Mouse (Mus musculus): ENCODE measurements around the gene Evpl. TPM values are rescaled to one million over a fixed set of nuclear protein-coding genes. Genes with fewer than 3 reads are reported as not detected.

Evpl gene
- polyA plus RNA-seq, 1 experiment = 3.2 TPM

- Histone ChIP-seq H3K4me1 (replicated peaks; ENCODE audit: control insufficient read depth, insufficient read depth, low read length) (peaks cover 15% of the 10 kb centered on the region), H3K4me3 (ENCODE audit: control insufficient read depth, insufficient read depth, low read length) (no peak overlapping the region), H3K27me3 (ENCODE audit: control insufficient read depth, insufficient read depth, low read length) (no peaks in the 10 kb centered on the region), H3K27ac (ENCODE audit: control insufficient read depth, insufficient read depth, low read length) (no peak overlapping the region), H3K36me3 (ENCODE audit: control insufficient read depth, insufficient read depth, low read length) (no peaks in the 10 kb centered on the region)
- WGBS = 97% methylated on average over 8 of the region's 8 CpGs
- TF ChIP-seq POLR2A (IDR thresholded peaks at IDR 0.05; ENCODE audit: control insufficient read depth, extremely low read depth, insufficient read depth, low read length, poor library complexity) (no peak), CTCF (IDR thresholded peaks at IDR 0.05; ENCODE audit: borderline replicate concordance, control insufficient read depth, extremely low read depth, insufficient read depth, low read length, poor library complexity) (no peak)
- DNase-seq = no peak
Measured at GRCm38 (mm10) chr11:116234901-116235300, 3.0 kb downstream of the Evpl start.

DNA sequence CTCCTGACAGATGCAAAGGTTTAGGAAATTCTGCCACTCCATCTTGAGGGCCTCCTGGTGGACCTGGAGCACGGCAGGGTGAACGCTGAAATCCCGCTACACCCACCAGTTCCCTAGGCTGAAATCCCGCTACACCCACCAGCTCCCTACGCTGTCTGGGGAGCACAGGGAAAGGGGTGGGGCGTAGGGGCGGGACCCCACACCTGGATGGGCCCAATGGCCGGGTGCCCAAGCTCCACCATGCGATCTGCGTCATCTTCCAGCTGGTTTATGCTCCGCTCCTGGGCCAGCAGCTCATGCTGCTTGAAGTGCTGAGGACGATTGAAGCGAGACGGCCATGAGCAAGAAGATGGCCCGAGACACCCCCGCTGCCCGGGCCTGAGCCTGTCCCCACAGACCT lies 5.5 kb downstream of the Evpl start:
- peaks cover 4% of the 10 kb centered on the region for H3K4me1 ChIP-seq (replicated peaks; ENCODE audit: control insufficient read depth, insufficient read depth, low read length)

DNA sequence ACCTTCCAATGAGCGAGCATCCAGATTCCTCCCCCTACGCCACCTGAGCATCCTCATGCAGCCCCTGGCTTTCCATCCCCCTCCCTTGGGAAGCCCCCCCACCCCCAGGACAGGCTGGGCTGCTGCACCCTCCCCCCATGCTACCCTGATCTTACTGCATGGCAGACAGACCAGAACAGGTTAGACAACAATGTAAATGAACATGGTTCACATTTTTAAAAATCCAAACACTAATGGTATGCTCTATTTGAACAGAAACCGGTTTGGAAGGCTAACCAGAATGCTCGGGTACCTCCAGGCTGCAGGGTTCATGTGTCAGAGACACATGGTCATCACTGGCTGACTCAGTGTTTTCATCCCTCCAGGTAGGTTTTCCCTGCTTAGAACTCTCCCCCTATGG lies 9.2 kb downstream of the Evpl start:
- Histone ChIP-seq H3K27me3 (ENCODE audit: control insufficient read depth, insufficient read depth, low read length) (no peaks in the 10 kb centered on the region), H3K4me3 (ENCODE audit: control insufficient read depth, insufficient read depth, low read length) (no peak overlapping the region), H3K4me1 (replicated peaks; ENCODE audit: control insufficient read depth, insufficient read depth, low read length) (no peaks in the 10 kb centered on the region), H3K36me3 (ENCODE audit: control insufficient read depth, insufficient read depth, low read length) (no peaks in the 10 kb centered on the region), H3K27ac (ENCODE audit: control insufficient read depth, insufficient read depth, low read length) (no peak overlapping the region)
- TF ChIP-seq CTCF (IDR thresholded peaks at IDR 0.05; ENCODE audit: borderline replicate concordance, control insufficient read depth, extremely low read depth, insufficient read depth, low read length, poor library complexity) (no peak), POLR2A (IDR thresholded peaks at IDR 0.05; ENCODE audit: control insufficient read depth, extremely low read depth, insufficient read depth, low read length, poor library complexity) (no peak)
- no peak for DNase-seq
- WGBS = 93% methylated on average over 4 of the region's 4 CpGs

More for the DNA sequence above, 5.5 kb downstream of the Evpl start:
- Histone ChIP-seq H3K36me3 (ENCODE audit: control insufficient read depth, insufficient read depth, low read length) (no peaks in the 10 kb centered on the region), H3K27me3 (ENCODE audit: control insufficient read depth, insufficient read depth, low read length) (no peaks in the 10 kb centered on the region), H3K27ac (ENCODE audit: control insufficient read depth, insufficient read depth, low read length) (no peak overlapping the region), H3K4me3 (ENCODE audit: control insufficient read depth, insufficient read depth, low read length) (no peak overlapping the region)
- TF ChIP-seq POLR2A (IDR thresholded peaks at IDR 0.05; ENCODE audit: control insufficient read depth, extremely low read depth, insufficient read depth, low read length, poor library complexity) = no peak
- TF ChIP-seq CTCF (IDR thresholded peaks at IDR 0.05; ENCODE audit: borderline replicate concordance, control insufficient read depth, extremely low read depth, insufficient read depth, low read length, poor library complexity) = no peak
- no peak for DNase-seq
- WGBS = 92% methylated on average over 17 of the region's 17 CpGs

- no peak overlapping the region for H3K4me3 ChIP-seq (ENCODE audit: control insufficient read depth, insufficient read depth, low read length)
- H3K27me3 ChIP-seq (ENCODE audit: control insufficient read depth, insufficient read depth, low read length) = no peaks in the 10 kb centered on the region
- DNase-seq = peak; percentile 86
- no peak overlapping the region for H3K27ac ChIP-seq (ENCODE audit: control insufficient read depth, insufficient read depth, low read length)
- H3K36me3 ChIP-seq (ENCODE audit: control insufficient read depth, insufficient read depth, low read length) = no peaks in the 10 kb centered on the region
- no peak for TF ChIP-seq POLR2A (IDR thresholded peaks at IDR 0.05; ENCODE audit: control insufficient read depth, extremely low read depth, insufficient read depth, low read length, poor library complexity)
- TF ChIP-seq CTCF (IDR thresholded peaks at IDR 0.05; ENCODE audit: borderline replicate concordance, control insufficient read depth, extremely low read depth, insufficient read depth, low read length, poor library complexity) = peak; percentile 90; the same call in 1 of the 2 replicates
- no peaks in the 10 kb centered on the region for H3K4me1 ChIP-seq (replicated peaks; ENCODE audit: control insufficient read depth, insufficient read depth, low read length)
- 2% methylated on average over 2 of the region's 2 CpGs for WGBS
Measured at GRCm38 (mm10) chr11:116226414-116226813, 11.5 kb downstream of the Evpl start.

DNA sequence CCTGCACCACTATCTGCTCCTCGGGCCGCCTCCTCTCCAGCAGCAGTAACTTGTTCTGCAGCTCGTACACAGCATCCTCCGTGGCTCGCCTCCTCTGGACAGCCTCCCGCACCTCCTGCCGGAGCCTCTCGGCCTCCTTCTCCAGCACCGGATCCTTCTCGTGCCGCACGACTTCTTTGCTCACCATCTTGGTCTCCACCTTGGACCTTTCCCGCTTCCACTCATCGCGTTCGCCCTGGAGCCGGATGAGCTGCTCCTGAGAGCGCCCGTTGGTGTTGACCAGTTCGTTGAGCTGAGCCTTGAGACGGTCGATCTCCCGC lies 15.2 kb downstream of the Evpl start:
- H3K4me1 ChIP-seq (replicated peaks; ENCODE audit: control insufficient read depth, insufficient read depth, low read length) = peaks cover 15% of the 10 kb centered on the region
- TF ChIP-seq CTCF (IDR thresholded peaks at IDR 0.05; ENCODE audit: borderline replicate concordance, control insufficient read depth, extremely low read depth, insufficient read depth, low read length, poor library complexity) (no peak), POLR2A (IDR thresholded peaks at IDR 0.05; ENCODE audit: control insufficient read depth, extremely low read depth, insufficient read depth, low read length, poor library complexity) (no peak)
- no peak overlapping the region for H3K4me3 ChIP-seq (ENCODE audit: control insufficient read depth, insufficient read depth, low read length)
- H3K36me3 ChIP-seq (ENCODE audit: control insufficient read depth, insufficient read depth, low read length) = no peaks in the 10 kb centered on the region
- no peak for DNase-seq
- H3K27ac ChIP-seq (ENCODE audit: control insufficient read depth, insufficient read depth, low read length) = no peak overlapping the region
- 68% methylated on average over 23 of the region's 23 CpGs for WGBS
- no peaks in the 10 kb centered on the region for H3K27me3 ChIP-seq (ENCODE audit: control insufficient read depth, insufficient read depth, low read length)

DNA sequence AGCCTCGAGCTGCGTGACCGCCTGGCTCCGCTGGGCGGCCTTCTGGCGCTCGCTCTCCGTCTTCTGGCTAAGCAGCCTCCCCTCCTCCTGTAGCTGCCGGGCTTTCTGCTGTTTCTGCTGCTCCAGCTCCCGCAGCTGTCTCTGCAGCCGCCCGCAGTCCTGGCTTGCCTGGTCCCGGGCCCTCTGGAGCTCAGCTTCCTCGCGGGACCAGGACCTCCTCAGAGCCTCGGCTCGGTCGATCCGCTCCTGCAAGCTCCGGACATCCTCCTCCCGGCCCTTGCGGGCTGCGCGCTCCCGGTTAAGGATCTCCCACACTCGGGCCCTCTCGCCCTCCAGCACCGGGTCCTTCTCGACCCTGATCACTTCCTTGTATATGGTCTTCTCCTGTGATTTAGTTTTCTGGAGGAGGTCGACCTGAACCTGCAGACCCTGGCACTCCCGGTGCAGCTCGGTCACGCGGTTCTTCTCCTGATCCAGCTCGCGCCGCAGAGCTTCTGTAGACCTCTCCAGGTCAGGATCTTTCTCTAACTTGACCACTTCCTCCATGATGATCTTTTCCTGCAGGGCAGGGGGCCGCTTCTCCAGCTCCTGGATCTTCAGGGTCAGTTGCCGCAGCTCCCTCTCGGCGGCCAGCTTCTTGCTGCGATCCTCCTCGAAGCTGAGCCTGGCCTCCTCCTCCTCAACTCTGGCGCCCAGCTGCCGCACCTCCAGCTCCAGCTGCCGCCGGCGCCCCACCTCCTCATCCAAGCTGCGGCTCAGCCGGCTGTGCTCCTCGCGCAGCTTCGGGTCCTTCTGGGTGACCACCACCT lies 15.7 kb downstream of the Evpl start:
- H3K36me3 ChIP-seq (ENCODE audit: control insufficient read depth, insufficient read depth, low read length) = no peaks in the 10 kb centered on the region
- H3K27ac ChIP-seq (ENCODE audit: control insufficient read depth, insufficient read depth, low read length) = no peak overlapping the region
- DNase-seq = no peak
- H3K27me3 ChIP-seq (ENCODE audit: control insufficient read depth, insufficient read depth, low read length) = no peaks in the 10 kb centered on the region
- H3K4me3 ChIP-seq (ENCODE audit: control insufficient read depth, insufficient read depth, low read length) = no peak overlapping the region
- WGBS = 71% methylated on average over 53 of the region's 53 CpGs
- TF ChIP-seq POLR2A (IDR thresholded peaks at IDR 0.05; ENCODE audit: control insufficient read depth, extremely low read depth, insufficient read depth, low read length, poor library complexity) (no peak), CTCF (IDR thresholded peaks at IDR 0.05; ENCODE audit: borderline replicate concordance, control insufficient read depth, extremely low read depth, insufficient read depth, low read length, poor library complexity) (no peak)
- peaks cover 15% of the 10 kb centered on the region for H3K4me1 ChIP-seq (replicated peaks; ENCODE audit: control insufficient read depth, insufficient read depth, low read length)

Measured in thymus, adult 2 months (tissue).